Mouse (Mus musculus): ENCODE data around the gene Elavl4.

Elavl4 gene

DNA sequence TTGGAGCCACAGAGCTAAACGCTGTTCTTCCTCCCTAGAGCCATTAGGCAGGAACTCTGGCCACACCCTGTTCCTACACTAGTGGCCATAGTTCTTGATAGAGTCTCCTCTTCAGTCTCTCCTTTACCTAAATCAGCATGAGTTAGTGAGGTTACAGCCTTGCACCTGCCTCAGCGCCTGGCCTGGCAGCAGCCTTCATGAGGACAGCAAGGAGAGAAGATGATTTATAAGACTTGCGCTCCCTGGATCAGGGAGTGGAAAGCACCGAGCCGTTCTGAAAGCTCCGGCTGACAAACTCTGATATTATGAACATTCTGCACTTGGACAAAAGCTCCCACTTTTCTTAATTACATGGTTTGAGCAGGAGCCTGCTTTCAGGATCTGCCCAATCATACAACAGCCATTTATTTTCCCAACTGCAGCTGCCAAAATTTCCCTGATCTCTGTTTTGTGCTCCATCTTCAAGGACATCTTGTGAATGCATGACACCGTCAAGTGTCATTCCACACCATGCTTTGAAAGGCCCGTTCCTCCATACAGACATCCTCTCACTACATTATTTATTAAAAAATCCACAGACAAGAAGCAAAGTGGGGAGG is 87.3 kb downstream of the Elavl4 start:
- DNase-seq = no peak

DNA sequence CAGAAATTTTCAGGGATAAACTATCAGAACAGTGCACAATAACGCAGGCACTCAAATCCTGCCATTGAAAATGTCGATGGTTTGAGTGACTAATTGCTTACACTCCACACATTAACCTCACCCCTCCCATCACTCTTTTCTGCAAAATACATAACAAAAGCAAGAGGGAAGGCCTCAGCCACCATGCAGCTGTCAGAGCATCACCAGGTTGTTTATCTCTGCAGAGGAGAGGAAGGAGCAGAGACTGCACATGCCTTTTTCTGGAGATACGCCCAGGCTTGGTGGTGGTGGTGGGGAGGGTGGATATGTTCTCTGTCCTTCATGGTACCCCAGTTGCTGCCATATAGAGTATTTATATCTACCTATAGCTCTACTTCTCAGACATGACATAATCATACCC is 94.3 kb downstream of the Elavl4 start:
- no peak for DNase-seq

DNA sequence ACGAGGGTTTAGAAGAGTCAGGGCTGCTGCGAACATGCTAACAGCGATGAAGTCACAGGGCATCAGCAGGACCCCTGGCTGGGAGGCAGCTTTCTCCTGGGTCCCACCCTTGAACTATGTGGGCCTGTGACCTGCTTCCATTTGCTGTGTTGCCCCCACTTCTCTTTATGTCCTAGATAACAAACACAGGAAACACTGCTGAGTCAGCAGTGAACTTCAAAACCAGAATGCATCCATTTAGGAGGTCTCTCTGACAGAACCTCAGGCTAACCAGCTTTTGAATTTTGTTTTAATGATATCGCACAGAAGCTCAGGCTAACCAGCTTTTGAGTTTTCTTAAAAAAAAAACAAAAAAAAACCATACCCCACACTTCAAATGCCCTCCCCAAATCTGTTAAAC is 96.1 kb downstream of the Elavl4 start:
- DNase-seq = no peak

DNA sequence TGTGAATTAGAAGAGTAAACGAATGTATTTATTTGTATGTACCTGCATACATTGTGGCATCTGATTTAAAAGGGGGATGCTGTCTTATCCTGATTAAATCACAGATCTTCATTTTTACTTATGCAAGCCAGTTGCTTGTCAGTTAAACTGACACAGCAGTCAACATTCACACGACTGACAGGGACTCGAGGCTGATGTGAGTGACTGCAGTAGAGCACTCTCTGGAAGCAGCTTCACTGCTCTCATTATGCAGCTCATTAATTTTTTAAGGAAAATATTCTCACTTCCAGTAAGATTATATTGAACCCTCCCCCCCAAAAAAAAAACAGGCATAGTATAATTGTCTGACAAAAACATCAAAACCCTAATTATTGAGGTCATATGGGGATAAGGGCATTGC is 101.7 kb downstream of the Elavl4 start:
- DNase-seq = no peak

DNA sequence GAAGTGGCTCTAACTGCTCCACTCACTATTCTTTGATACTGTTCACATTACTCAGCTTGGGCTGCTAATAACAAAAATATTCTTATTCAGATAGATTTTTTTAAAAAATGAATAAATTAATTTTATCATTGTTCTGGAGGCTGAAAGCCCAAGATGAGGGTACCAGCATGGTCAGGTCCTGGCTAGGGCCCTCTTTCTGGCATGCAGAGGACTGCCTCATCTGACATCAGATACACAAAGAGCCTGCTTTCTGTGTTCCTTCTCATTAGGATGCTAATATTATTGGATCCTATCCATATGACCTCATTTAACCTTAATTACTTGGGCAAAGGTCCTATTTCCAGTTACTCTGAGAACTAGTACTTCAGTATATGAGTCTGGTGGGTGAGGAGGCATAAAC is 108.8 kb downstream of the Elavl4 start:
- DNase-seq = no peak

DNA sequence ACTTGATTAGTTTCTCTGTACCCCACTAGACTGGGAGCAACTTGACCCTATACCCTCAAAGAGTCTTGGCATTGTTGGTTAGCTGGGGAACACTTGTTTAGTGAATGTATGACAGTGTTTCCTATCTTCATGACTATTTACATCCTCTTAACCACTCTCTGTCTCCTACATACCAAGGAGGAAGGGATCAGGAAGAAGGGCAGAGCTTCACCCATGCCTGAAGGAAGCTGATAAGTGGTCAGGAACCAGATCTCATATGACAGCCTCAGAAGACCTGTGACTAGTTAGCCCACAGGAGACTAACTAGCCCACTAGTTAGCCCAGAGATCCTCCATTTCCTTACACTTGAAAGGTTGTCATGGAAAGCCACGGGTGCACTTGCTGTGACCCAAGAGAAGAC is 117.2 kb downstream of the Elavl4 start:
- DNase-seq = no peak

DNA sequence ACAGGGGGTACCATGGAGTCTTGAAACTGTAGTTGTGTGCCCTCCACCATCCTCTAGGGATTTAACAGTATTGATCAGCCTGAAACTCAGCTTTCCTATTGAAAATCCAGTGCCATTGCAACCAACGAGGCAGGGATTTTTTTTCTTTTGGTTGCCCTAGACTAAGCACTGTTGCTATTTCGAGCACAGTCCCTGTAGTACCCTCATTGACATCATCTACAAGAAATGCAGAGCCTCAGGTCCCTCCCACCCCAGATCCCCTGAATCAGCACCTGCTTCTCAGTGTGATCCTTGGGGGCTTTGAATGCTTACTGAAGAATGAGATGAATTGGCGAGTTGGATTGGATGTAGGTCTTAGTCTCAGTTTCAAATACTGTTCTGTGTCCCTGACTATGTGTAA is 119.4 kb downstream of the Elavl4 start:
- no peak for DNase-seq

DNA sequence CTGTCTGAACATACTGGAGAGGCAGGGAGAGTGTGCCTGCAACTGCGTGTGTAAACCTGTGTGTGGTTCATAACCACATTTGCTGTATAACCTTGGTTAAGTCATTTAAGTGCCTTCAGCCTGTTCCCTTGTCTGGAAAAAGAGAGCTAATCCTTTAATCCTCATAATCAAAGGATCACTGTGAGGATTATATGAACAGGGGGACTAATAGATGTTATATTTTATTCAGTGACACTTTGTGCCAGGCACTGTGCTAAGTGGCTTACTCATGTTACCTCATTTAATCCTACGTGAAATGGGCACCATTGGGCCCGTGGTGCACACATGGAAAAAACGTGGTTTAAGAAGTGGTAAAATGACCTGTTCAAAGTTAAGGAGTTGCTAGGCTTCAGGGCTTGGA is 119.9 kb downstream of the Elavl4 start:
- DNase-seq = no peak

DNA sequence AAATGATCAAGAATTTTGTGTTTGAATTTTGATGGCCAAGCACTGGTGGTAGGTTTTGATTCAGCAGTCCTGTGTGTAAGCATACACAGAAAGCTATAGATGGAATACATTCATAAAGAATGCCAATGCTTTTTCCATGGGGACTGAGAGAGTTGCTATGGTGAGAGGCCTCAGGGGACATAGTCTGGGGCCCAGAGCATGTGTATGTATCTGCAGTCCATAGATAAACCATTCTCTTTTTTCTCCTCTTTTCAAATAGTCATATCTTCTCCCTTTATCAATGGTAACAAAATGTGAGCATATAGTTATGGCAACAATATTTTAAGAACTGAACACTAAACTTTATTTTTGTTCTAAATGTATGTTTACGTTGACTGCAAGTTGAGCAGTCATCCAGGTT is 122.1 kb downstream of the Elavl4 start:
- DNase-seq = no peak

DNA sequence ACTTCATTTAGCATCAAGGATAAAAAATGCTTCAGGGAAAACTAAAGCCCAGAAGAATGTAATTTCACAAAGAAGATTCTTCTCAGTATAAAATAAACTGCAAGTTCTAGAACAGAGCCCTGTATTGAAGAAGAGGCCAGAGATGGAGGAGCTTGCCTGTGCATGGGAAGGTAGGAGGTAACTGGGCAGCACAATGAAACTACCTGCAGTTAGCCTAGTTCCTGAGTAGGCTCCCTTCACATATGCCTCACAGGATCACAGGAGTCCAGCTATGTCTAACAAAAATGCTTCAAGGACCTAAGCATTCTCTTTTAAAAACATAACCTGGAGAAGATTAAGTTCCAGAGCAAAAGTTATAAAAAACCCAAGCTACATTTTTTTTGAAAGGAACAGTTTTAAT is 122.5 kb downstream of the Elavl4 start:
- no peak for DNase-seq

DNA sequence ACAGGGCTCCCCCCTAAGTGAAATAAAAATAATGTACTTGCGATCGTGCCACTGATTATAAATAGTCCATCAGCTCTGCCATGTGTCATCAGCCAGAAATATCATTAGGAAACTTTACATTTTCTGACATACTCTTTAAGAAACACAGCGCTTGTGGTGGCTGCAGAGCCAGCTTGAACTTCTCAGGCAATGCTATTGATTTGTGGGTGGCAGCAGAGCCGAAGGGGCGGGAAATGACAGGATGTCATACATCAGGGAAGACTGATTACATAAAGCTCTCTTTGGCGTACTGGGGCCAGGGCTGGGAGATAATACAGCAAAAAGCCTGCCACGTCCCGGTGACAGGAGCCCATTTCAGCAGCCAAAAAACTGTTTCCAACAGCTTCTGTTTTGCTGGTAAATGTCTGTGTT is 124.1 kb downstream of the Elavl4 start:
- no peak for DNase-seq

DNA sequence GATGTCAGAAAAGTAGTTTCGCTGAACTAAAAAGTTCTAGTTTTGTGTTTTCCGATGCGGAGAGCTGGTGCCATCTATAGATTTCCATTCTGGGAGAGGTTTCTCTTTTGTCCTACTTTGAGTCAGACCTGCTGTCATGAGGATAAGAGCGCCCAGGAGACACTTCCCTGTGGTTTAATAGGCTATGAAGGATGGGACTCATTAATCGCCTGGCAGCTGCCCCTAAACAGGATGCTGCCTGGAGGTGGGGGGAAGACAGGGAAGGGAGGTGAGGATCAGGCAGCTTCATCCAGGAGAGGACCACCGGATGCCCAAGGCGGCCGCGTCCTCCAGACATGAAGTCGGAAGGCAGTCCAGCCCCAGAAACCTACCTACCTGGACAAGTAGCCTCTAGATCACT is 126.2 kb downstream of the Elavl4 start:
- DNase-seq = no peak

DNA sequence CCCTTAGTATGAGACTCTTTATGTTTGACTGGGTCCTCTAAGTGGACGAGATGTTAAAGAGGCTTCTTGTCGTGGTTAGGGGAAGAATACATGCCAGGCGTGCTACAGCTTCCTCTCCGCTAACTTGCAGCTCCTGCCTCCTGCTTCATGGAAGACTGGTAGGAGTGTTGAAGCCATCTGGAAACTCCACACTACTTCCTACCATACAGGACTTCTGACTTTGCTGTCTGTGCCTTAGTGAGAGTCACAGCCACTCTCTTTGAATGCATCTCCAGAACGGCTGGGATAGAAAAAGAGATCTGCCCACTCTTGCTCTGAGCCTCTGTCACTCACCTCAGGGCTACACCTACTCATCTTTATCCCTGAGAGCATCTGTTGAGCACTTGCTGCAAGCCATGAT is 132.9 kb downstream of the Elavl4 start:
- no peak for DNase-seq

DNA sequence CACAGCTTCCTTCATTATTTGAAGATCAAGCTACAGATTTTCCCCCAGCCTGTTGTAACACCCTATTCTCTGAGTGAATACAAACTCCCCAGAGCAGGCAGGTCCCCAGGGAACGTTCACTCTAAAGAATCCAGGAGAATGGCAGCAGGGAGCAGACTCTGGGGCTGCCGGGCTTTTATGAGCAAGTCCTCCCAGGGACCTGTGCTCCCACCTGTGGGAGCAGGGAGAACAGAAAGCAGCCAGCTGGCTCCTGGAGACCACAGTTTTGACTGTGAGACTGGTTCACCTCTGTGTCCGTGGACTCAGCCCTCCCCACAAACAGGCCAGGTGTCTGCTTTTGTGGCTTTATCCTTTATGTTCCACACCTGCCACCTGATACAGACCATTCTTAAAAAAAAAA is 134.2 kb downstream of the Elavl4 start:
- DNase-seq = peak; percentile 23

DNA sequence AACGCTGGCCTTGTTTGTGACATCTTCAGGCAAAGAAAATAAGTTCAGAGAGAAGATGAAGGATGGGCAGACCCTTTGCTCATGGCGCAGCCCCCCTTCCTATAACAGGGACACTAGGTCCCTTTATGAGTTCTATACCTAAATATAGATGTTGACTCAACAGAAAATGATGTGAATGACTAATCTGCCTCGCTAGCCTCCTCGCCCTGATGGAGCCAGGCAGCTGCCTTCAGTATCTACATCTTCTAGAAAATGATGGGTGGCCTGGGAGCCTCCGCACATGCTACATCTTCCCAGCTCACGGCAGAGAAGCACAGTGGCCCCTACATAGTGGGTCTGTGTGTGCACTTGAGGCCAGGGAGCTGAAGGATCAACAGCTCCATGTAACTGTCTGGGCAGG is 137.2 kb downstream of the Elavl4 start:
- DNase-seq = no peak

DNA sequence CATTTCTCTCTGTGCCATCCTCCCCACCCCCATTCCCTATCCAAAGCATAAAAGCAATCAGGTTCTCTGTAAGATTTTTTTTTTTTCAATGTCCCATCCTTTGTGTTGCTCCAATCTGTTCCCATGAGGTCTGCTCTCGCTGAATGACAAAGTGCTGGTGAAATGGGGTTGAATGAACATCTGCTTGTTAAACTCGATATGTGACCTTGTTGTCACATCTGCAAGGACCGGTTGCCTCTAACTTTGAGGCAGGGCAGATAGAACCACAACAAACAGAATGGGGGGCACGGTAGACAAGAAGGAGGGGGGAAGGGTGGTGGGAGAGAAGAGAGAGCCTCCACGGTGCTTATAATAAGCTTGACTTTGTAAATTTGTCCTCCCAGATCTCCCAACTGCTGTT is 138.0 kb downstream of the Elavl4 start:
- DNase-seq = peak; percentile 49

DNA sequence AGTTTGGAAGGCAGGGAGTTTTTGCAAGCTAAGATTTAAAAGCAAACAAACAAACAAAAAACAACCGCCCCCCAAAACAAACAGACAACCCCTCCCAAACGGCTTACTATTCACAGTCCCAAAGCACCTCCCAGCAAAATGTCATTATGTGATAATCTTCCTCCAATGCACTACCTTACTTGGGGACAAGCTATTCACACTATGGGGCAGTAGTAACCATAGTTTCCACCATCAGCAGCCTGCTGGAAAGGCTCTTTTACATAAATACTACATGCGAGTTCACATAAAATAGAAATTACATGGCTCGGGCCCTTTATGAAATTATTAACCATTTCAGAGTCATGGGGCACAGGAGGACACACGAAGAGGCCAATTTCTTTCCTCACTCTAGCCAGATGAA is 141.5 kb downstream of the Elavl4 start:
- DNase-seq = no peak

DNA sequence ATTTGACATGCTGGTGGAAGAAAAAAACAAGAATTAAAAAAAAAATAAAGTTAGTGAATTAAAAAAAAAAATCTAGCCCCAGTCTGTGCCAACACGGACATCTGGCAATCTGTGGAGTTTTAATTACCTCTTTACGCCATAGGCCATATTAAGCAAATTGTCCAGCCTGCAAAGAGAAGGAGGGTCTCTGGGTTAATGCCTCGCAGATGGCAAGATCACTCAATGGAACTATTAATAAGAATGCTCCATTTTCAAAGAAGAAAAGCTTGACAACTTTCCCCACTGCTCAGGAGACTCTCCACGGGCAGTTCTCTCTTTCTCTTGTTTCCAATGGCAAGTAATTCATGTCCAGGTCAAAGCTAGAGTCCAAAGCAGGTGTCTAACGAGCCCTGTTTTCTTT is 142.1 kb downstream of the Elavl4 start:
- no peak for DNase-seq

DNA sequence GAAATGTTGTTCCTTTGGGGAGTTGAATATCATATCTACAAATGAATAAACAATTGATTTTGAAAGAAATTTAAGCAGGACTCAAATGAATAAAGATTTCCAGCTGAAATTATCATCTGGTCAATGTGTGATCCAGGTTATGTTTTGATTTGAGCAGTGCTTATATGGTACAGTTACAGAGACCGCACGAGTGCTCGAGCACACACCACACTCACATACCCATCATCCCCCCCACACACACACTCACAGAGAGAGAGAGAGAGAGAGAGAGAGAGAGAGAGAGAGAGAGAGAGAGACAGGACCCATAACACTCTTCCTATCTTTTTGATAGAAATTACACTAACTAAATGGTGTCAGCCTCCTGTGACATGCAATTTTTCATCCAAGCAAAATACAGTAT is 150.0 kb downstream of the Elavl4 start:
- DNase-seq = no peak

DNA sequence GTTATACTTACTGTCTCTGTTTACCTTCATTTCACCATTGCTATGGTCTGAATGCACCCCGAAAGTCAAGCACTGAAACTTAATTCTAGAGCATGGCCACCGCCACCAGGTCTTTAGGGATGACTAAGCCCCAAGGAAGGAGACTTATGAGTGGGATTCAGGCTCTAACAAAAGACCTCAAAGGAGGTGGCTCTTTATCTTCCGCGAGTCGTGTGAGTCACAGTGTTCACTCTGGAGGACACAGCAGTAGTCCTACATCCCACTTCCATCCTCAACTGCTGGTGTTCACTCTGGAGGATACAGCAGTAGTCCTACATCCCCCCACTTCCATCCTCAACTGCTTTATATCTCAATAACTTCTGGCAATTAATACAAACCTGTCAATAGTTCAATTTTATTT is 151.8 kb downstream of the Elavl4 start:
- no peak for DNase-seq

DNA sequence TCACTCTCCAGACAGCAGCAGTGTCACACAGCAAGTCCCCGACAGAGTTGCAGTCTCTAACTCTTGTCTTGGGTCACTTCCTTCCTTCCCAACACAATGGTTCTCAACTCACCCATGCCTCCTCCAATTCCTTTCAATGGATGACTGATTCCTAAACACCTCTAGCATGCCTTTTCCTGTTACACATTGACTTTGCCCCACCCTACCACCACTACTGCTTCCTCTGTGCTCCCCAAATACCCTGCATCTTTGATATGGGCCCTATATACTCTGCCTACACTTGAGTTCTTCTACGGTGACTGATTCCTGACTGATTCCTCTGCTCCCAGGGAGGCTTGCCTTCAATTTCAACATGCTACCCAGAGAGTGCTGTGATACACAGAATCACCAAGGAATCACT is 153.1 kb downstream of the Elavl4 start:
- DNase-seq = no peak

DNA sequence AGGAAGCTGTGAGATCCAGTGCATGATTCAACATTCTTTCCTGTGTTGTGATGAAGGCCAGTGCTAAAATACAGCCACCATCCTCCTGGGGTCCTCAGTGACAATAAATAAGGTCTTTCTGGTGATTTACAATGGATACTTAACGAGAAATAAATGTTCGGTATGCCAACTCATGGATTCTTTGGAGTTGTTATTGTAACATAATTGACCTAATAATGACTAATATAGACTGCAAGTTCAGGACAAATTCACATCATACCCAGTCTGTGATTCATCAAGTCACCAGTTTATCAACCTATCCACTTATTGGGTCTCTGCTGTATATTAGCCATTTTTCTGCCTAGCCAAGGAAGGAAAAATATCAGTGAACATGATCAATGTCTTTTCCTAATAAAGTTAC is 174.4 kb downstream of the Elavl4 start:
- DNase-seq = no peak

DNA sequence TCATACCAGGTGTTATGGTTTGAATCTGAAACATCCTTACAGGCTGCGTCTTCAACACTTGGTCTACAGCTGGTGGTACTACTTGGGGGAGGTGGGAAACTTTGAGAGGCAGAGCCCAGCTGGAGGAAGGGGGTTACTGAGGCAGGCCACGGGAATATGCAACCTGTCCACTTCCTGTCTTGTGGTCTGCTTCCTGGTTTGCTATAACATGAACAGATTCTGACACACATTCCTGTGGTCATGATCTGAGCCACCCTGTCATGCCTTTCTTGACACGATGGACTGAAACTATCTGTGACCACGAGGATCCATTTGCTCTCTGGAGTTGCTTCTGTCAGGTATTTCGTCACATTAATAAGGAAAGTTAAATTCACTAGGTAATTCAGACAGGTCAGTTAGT is 179.7 kb downstream of the Elavl4 start:
- no peak for DNase-seq

DNA sequence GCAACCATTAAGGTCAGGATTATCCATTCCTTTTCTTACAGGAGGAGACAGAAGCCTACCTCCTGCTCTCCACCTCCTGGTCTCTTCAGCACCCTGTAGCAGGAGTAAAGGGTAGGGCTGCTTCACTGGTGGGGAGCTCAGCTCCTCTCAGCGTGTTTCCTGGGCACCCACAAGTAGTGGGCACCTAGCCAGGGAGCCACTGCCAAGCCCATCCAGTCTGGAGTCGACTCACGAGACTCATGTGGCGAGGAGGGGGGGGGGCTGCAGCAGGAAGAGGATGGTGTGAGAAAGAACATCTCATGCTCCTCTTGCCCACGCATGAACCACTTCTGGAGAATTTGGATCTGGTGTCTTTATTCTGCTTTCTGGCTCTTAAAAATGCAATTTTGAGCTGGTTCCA is 186.5 kb downstream of the Elavl4 start:
- no peak for DNase-seq

DNA sequence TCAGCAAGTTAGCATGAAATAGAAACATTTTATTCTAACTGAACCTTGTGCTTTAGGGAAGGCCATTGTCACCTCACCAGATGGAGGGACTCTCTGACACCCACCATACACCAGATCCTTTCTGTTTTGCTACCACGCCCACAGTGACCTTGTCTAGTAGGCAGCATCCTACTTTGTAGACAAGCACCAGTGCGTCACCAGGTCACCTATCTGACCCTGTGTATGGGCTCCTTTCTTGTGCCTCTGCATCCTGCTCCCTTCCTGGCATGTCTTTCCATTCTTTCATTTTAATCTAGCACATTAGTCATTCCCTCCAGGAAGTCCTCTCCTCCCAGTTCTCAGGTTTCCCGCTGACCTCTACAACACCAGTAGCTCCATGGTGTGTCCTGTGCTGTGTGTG is 190.1 kb downstream of the Elavl4 start:
- DNase-seq = no peak
